Mouse (Mus musculus): ENCODE measurements around the gene Gap43. TPM values are rescaled to one million over a fixed set of nuclear protein-coding genes. Genes with fewer than 3 reads are reported as not detected.

Gap43 gene
- polyA plus RNA-seq, 1 experiment from 2014 or later = 131 TPM

DNA sequence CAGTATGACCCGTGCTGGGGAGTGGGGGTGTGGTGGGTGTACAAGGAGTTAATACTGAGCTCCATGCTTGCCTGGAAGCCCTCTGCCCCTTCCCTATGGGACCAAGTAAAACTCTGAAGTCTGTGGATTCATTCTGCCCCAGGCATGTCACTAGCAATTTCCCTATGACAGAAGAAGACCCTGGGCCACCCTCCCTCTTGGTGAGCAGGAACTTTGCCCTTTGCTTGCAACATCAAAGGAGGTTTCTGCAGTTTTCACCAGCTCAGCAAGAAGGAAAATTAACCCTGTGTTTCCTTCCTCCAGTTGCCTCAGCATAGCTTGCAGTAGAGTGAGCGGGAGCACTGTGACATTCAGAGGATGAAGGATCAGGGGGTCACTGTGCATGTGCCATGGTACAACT lies 3.8 kb downstream of the Gap43 start:
- Histone ChIP-seq H3K4me1 (peaks cover 63% of the 10 kb centered on the region), H3K27ac (replicated peaks) (peak overlapping the region; percentile 42; the same call in 1 of the 2 replicates), H3K9me3 (replicated peaks) (no peaks in the 10 kb centered on the region), H3K4me3 (peak overlapping the region; percentile 27; the same call in 1 of the 2 replicates), H3K36me3 (no peaks in the 10 kb centered on the region), H3K27me3 (ENCODE audit: low read depth, poor library complexity, severe bottlenecking) (peaks cover 26% of the 10 kb centered on the region)
- WGBS = 28% methylated on average over 2 of the region's 2 CpGs
- peak; percentile 39 for DNase-seq (ENCODE audit: low spot score)

DNA sequence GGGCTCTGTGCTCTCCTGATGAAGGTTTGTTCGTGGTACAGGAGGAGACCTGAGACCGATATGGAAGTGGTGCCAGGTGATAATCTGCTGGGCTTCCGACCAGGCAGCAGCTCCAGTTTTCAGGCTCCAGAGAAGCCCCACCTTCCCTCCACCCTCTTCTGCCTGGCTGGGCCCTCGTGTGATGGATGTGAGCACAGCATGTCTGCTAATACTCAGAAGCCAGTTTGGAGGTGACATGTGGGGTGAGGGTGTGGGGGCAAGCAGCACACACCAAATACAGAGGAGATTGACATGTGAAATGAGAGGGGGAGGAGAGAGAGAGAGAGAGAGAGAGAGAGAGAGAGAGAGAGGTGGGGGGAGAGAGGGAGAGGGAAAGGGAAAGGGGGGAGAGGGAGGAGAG lies 8.1 kb downstream of the Gap43 start:
- WGBS = 42% methylated on average over 4 of the region's 4 CpGs
- DNase-seq (ENCODE audit: low spot score) = no peak

DNA sequence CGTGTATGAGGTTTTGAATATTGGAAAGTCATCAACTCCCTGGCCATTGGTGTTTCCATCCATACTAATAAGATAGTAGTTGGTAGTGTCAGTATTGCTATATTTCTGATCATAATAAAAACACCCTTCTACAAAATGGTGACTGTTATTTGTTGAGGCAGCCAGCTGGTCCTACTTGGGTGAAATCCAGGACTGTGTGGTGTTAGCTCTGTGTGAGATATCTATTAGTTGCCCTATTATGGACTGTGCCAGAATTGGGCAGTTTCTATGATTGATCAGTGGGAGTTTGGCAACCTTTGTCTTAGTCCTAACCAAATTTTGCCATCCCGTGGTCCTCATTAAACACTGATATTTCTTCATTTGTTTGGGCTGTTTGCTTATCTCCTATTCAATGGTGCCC lies 14.3 kb downstream of the Gap43 start:
- no peaks in the 10 kb centered on the region for H3K36me3 ChIP-seq
- H3K27ac ChIP-seq (replicated peaks) = no peak overlapping the region
- WGBS = 78% methylated on average over 2 of the region's 2 CpGs
- no peaks in the 10 kb centered on the region for H3K9me3 ChIP-seq (replicated peaks)
- no peak for DNase-seq (ENCODE audit: low spot score)
- no peaks in the 10 kb centered on the region for H3K27me3 ChIP-seq (ENCODE audit: low read depth, poor library complexity, severe bottlenecking)
- H3K4me1 ChIP-seq = no peaks in the 10 kb centered on the region
- H3K4me3 ChIP-seq = no peak overlapping the region

More for the DNA sequence above, 8.1 kb downstream of the Gap43 start:
- Histone ChIP-seq H3K9me3 (replicated peaks) (no peaks in the 10 kb centered on the region), H3K4me3 (no peak overlapping the region), H3K36me3 (no peaks in the 10 kb centered on the region), H3K4me1 (peaks cover 26% of the 10 kb centered on the region), H3K27ac (replicated peaks) (no peak overlapping the region), H3K27me3 (ENCODE audit: low read depth, poor library complexity, severe bottlenecking) (no peaks in the 10 kb centered on the region)

DNA sequence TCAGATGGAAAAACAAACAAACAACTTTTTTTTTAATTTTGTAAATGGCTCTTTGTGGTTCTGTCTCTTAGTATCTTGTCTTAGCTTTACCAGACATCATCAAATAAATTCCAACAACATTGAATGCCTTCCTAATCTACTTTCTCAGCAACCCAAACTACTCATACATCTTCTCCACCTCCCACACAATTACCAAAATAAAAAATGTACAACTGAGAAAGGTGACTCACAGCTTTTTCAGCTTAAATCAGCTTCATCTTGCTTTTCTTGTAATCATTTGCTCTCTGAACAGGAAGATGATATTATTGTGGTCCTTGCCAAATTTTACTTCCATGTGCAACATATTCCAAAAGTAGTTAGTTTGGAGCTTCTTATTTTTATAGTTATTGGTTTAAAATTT lies 14.9 kb downstream of the Gap43 start:
- Histone ChIP-seq H3K36me3 (no peaks in the 10 kb centered on the region), H3K27ac (replicated peaks) (no peak overlapping the region), H3K4me3 (no peak overlapping the region), H3K4me1 (no peaks in the 10 kb centered on the region), H3K9me3 (replicated peaks) (no peaks in the 10 kb centered on the region), H3K27me3 (ENCODE audit: low read depth, poor library complexity, severe bottlenecking) (no peaks in the 10 kb centered on the region)
- DNase-seq (ENCODE audit: low spot score) = no peak

DNA sequence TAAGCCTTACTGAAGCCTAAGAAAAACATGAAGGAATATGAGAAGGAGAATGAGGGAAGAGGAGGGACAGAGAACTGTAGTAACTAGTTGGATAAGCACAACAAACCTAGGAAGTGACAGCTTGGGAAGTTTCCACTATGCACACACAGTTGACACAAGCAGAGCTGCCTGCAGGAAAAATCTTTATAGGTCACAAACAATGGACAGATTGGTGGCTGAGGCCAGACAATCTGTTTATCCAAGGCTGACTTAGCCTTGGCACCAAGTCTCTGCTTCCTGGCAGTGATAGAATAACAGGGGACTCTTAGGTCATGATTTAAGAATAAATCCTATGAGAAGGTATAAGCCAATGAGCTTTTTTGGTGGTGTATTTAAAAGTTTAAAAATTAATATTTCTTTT lies 20.6 kb downstream of the Gap43 start:
- DNase-seq (ENCODE audit: low spot score) = no peak
- no peak overlapping the region for H3K27ac ChIP-seq (replicated peaks)
- no peaks in the 10 kb centered on the region for H3K9me3 ChIP-seq (replicated peaks)
- no peaks in the 10 kb centered on the region for H3K36me3 ChIP-seq
- H3K27me3 ChIP-seq (ENCODE audit: low read depth, poor library complexity, severe bottlenecking) = no peaks in the 10 kb centered on the region
- H3K4me3 ChIP-seq = no peak overlapping the region
- H3K4me1 ChIP-seq = peaks cover 3% of the 10 kb centered on the region; the same call in 1 of the 2 replicates

DNA sequence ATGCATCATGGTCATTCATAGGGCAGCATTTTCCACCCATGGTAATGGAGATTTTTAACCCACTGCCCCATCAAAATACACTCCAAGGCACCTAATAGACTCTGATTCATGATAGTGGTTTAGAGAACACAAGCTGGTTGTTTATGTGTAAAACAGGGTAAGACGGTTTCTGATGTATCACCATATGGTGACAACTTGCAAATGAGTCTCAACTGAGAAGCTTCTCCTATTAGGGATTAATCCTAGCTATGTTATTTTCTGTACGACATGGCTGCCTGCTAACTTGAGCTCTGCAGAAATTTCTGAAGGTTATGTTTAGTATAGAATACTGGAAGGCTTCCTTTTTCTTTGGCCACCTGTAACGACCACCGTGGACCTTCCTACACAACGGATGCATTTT lies 21.1 kb downstream of the Gap43 start:
- peaks cover 3% of the 10 kb centered on the region; the same call in 1 of the 2 replicates for H3K4me1 ChIP-seq
- WGBS = 89% methylated on average over 5 of the region's 5 CpGs
- H3K9me3 ChIP-seq (replicated peaks) = no peaks in the 10 kb centered on the region
- no peak overlapping the region for H3K4me3 ChIP-seq
- H3K27ac ChIP-seq (replicated peaks) = no peak overlapping the region
- H3K36me3 ChIP-seq = no peaks in the 10 kb centered on the region
- no peak for DNase-seq (ENCODE audit: low spot score)
- H3K27me3 ChIP-seq (ENCODE audit: low read depth, poor library complexity, severe bottlenecking) = no peaks in the 10 kb centered on the region

DNA sequence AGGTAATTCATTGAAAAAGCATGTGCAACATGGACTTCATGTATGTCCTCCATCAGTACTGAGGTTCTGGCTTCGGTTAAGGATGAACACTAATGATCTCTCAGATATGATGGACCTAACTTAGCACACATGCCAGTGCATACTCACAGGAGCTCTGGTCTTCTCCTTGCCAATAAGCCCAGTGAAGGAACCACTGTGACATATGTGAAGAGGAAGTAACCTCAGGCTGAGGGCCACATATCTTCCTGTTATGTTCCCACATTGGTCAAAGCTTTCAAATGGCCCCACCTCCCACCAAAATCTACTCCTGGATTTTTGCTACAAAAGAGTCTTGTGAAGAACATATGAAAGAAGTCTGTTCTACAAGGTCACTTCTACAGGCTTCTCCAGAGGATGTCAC lies 28.3 kb downstream of the Gap43 start:
- no peaks in the 10 kb centered on the region for H3K36me3 ChIP-seq
- H3K27me3 ChIP-seq (ENCODE audit: low read depth, poor library complexity, severe bottlenecking) = no peaks in the 10 kb centered on the region
- no peak overlapping the region for H3K4me3 ChIP-seq
- no peak for DNase-seq (ENCODE audit: low spot score)
- no peak overlapping the region for H3K27ac ChIP-seq (replicated peaks)
- H3K4me1 ChIP-seq = peaks cover 7% of the 10 kb centered on the region
- WGBS = 97% methylated on average over 1 of the region's 1 CpGs
- no peaks in the 10 kb centered on the region for H3K9me3 ChIP-seq (replicated peaks)

DNA sequence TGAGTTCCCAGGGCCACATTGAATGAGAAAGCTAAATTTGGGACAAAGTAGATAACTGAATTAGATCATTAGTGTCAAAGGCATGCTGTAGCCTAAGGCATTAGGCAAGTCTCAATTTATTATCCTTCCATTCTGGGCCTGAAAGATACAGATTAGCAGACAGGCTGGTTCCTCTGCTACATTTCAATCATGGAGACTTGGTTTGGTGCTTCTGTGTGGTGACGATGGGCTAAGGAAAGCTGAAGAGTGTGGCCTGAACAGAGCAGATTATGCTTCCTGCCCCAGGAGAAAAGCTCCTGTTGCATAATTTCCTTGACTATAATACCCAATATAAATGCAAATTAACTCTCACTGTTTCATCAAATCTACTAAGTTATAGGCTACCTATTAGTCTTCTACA lies 31.7 kb downstream of the Gap43 start:
- Histone ChIP-seq H3K9me3 (replicated peaks) (no peaks in the 10 kb centered on the region), H3K27ac (replicated peaks) (no peak overlapping the region; the same call in 1 of the 2 replicates), H3K27me3 (ENCODE audit: low read depth, poor library complexity, severe bottlenecking) (no peaks in the 10 kb centered on the region), H3K4me3 (no peak overlapping the region), H3K4me1 (peaks cover 37% of the 10 kb centered on the region), H3K36me3 (no peaks in the 10 kb centered on the region)
- WGBS = 69% methylated on average over 1 of the region's 1 CpGs
- no peak for DNase-seq (ENCODE audit: low spot score)

DNA sequence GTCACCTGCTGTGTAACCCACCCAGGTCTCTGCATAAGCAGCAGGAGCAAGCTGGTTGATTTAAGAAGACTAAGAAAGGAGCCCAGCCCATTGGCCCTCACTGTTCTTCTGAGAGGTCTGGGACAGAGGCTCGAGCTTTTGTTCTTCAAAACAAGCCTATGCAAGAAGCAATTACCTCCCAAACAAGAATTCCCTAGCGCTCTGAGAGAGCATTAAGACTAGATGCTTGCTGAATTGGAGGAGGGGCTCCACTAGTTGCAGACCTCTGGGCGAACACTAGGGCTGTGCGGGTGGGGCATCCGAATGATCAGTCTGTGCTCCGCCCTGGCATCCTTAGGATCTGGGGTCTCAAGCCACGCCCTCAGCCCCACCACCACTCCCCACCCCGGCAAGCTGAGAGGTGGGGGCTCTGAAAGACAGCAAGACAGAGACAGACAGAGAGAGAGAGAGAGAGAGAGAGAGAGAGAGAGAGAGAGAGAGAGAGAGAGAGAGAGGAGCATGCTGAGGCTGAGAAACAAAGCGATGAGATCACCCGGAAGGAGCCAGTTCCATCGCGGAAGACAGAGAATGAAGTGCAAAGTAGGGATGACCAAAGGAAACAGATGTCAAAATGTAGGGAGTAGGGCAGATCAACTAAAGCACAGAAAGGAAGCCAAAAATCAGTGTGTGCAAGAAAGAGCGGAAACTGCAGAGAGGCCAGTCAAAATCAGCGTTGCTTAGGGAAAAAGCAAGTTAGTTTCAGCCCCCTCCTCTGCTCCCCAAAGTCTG lies 34.3 kb downstream of the Gap43 start:
- Histone ChIP-seq H3K27ac (replicated peaks) (peak overlapping the region; percentile 88), H3K36me3 (no peaks in the 10 kb centered on the region)
- 2% methylated on average over 14 of the region's 14 CpGs for WGBS

DNA sequence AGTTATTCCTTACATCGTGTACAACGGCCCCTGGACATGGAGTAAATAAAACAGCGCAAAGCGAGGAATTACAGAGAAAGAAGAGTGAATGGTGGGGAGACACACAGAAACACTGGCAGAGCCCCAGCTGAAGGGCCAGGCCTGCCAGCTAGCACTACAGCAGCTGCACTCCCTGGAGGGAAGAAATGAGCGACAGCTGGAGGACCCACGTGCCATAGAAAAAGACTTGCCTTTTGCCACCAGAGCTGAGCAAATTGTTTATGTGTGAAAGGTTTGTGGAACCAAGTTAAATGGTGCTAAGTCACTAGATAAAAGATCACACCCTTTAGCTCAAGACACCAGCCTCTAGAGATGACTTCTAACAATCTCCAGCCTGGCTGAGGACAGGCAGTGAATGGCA lies 37.0 kb downstream of the Gap43 start:
- Histone ChIP-seq H3K4me1 (peaks cover 39% of the 10 kb centered on the region), H3K4me3 (no peak overlapping the region), H3K27me3 (ENCODE audit: low read depth, poor library complexity, severe bottlenecking) (no peaks in the 10 kb centered on the region), H3K27ac (replicated peaks) (peak overlapping the region; percentile 64), H3K36me3 (no peaks in the 10 kb centered on the region), H3K9me3 (replicated peaks) (no peaks in the 10 kb centered on the region)
- no peak for DNase-seq (ENCODE audit: low spot score)
- WGBS = 67% methylated on average over 6 of the region's 6 CpGs

More for the DNA sequence above, 34.3 kb downstream of the Gap43 start:
- Histone ChIP-seq H3K4me1 (peaks cover 46% of the 10 kb centered on the region), H3K27me3 (ENCODE audit: low read depth, poor library complexity, severe bottlenecking) (no peaks in the 10 kb centered on the region), H3K4me3 (peak overlapping the region; percentile 50), H3K9me3 (replicated peaks) (no peaks in the 10 kb centered on the region)
- DNase-seq (ENCODE audit: low spot score) = peak; percentile 81

DNA sequence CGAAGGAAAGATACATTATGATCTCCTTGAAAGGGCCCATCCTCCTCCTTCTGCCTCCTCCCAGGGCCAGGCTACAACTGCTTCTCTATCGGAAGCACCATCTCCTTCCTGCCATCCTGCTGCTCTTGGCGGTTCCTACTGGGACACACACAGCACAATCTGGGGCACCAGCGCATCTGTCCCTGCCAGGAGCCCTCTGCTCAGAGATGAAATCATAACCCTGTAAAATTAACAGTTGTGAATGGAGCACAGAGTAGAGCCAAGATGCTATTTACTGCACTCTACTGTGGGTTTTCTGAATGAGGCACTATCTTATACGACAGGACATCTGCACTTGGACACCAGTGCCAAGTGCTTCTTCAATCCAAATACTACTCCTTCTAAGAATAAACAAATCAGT lies 46.0 kb downstream of the Gap43 start:
- DNase-seq (ENCODE audit: low spot score) = no peak
- Histone ChIP-seq H3K9me3 (replicated peaks) (no peaks in the 10 kb centered on the region), H3K27me3 (ENCODE audit: low read depth, poor library complexity, severe bottlenecking) (no peaks in the 10 kb centered on the region), H3K4me3 (no peak overlapping the region), H3K27ac (replicated peaks) (no peak overlapping the region), H3K4me1 (peaks cover 6% of the 10 kb centered on the region), H3K36me3 (no peaks in the 10 kb centered on the region; the same call in 1 of the 2 replicates)
- 91% methylated on average over 5 of the region's 5 CpGs for WGBS

DNA sequence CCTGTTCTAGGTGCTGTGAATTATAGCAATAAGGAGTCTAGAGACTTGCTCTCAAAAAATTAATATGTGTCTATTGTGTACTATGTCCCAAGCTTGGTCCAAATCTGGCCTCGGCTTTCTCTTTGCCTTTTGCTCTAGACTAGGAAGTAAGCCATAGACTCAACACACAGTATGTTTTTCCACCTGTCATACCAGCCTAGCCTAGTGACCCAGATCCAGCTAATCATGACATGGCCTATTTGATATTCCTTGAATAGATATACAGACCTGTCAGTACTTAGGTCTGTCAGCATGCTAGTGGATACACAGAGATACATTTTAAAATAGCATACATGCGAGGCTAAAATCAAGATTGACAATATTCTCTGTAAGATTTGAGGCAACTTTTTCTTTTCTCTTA lies 46.4 kb downstream of the Gap43 start:
- no peak for DNase-seq (ENCODE audit: low spot score)
- H3K4me3 ChIP-seq = no peak overlapping the region
- H3K4me1 ChIP-seq = peaks cover 6% of the 10 kb centered on the region
- no peaks in the 10 kb centered on the region for H3K27me3 ChIP-seq (ENCODE audit: low read depth, poor library complexity, severe bottlenecking)
- no peaks in the 10 kb centered on the region for H3K9me3 ChIP-seq (replicated peaks)
- no peak overlapping the region for H3K27ac ChIP-seq (replicated peaks)
- WGBS = 95% methylated on average over 2 of the region's 2 CpGs
- H3K36me3 ChIP-seq = no peaks in the 10 kb centered on the region; the same call in 1 of the 2 replicates

DNA sequence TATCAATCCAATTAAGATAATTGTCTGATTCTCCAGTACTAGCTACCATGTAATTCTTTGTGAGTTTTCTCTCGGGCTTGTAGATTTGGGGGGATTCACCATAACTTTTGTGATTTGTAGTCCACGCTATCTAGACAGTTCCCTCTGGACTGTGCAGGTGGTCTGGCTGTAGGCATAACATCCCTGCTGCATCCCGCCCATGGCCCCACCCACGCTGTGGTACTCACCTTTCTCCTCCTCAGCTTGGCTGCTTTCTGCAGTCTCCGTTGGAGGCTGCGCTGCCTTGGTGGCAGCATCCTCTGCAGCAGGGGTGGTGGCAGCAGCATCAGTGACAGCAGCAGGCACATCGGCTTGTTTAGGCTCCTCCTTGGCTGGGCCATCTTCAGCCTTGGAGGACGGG lies 48.9 kb downstream of the Gap43 start:
- H3K27ac ChIP-seq (replicated peaks) = 0 out of 2 replicates have a peak overlapping the region, but pooled peaks have one; percentile 13
- H3K4me3 ChIP-seq = no peak overlapping the region
- H3K27me3 ChIP-seq (ENCODE audit: low read depth, poor library complexity, severe bottlenecking) = no peaks in the 10 kb centered on the region
- no peaks in the 10 kb centered on the region for H3K9me3 ChIP-seq (replicated peaks)
- DNase-seq (ENCODE audit: low spot score) = no peak
- WGBS = 71% methylated on average over 8 of the region's 8 CpGs
- no peaks in the 10 kb centered on the region; the same call in 1 of the 2 replicates for H3K36me3 ChIP-seq
- peaks cover 6% of the 10 kb centered on the region for H3K4me1 ChIP-seq
